Mouse (Mus musculus): ENCODE measurements at regions not wholly inside any gene's neighbourhood (a gene's known extent, or its start where the extent isn't known, plus 50 kb on each side); places are given as distances from the start of the nearest gene placed in this dataset.

DNA sequence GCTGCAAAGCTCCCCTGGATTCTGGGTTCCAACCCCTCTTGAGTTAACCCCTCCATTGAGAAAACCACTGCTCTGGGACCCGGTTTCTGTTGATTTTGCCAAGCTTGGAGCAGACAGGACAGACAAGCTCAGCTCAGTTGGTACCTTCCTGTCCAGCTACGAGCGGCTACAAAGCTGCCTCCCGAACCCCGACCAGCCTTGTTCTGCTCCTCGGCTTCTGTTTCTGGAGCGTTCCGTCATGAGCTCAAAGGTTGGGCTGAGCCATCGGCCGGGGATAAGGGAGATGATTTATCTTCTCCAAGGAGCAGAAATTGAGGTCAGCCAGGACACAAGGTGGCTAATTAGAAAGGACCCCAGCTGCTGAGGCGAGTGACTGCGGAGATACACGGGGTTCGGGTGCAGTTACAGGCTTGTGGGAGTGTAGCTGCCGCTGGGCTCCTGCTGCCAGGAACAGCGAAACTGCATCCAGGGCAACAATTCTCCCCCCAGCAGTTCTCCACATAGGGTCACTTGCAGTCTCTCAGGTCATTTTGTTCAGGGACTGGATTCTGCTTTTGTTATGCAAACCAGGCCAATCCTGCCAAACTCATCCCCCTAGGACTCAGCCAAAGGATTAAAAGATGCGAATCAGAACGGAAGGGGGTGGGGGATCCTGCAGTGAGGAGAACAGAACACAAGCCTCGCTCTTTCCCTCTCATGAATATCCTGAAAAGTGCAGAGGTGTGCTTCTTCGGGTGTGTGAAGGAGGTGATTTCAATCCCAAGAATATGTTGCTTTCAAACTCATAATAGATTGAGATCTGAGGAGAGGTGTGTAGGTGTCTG lies 50.0 kb upstream of the Tmem132d start:
- no peak for DNase-seq (ENCODE audit: low spot score)
